Mouse (Mus musculus): ENCODE data around the gene Son. TPM values are rescaled to one million over a fixed set of nuclear protein-coding genes. Genes with fewer than 3 reads are reported as not detected.

Son gene
- polyA plus RNA-seq, 1 experiment from 2014 or later, result 110 TPM

GRCm38 (mm10) chr16:91689791-91690190, 42.5 kb downstream of the Son start:
- 0 out of 2 replicates have a peak overlapping the region, but pooled peaks have one; percentile 6 for H3K9ac ChIP-seq
- no peaks in the 10 kb centered on the region for H3K27me3 ChIP-seq
- no peak overlapping the region for H3K27ac ChIP-seq
- peak overlapping the region; percentile 83; the same call in 1 of the 2 replicates for H3K4me2 ChIP-seq
- no peak overlapping the region for H3K4me3 ChIP-seq
- H3K4me1 ChIP-seq, result peaks cover 18% of the 10 kb centered on the region; the same call in 1 of the 2 replicates
- H3K9me3 ChIP-seq, result no peaks in the 10 kb centered on the region
- no peak for ATAC-seq (ENCODE audit: borderline replicate concordance, extremely low read depth, low FRiP score, low TSS enrichment)
- H3K36me3 ChIP-seq, result peaks cover 9% of the 10 kb centered on the region; the same call in 1 of the 2 replicates
- WGBS, result 35% methylated on average over 7 of the region's 7 CpGs

- Histone ChIP-seq H3K27ac (no peak overlapping the region), H3K4me2 (no peak overlapping the region)
- 23% methylated on average over 14 of the region's 14 CpGs for WGBS
Observed at GRCm38 (mm10) chr16:91694455-91695084, 47.3 kb downstream of the Son start.

GRCm38 (mm10) chr16:91695108-91695755, 47.9 kb downstream of the Son start:
- no peak overlapping the region for H3K9ac ChIP-seq
- H3K27ac ChIP-seq, result no peak overlapping the region
- no peak overlapping the region for H3K4me3 ChIP-seq
- ATAC-seq (ENCODE audit: borderline replicate concordance, extremely low read depth, low FRiP score, low TSS enrichment), result no peak
- H3K27me3 ChIP-seq, result no peaks in the 10 kb centered on the region
- no peak overlapping the region for H3K4me2 ChIP-seq
- H3K4me1 ChIP-seq, result 0 out of 2 replicates have a peak, but pooled peaks cover 4% of the 10 kb centered on the region
- H3K36me3 ChIP-seq, result peaks cover 24% of the 10 kb centered on the region
- H3K9me3 ChIP-seq, result no peaks in the 10 kb centered on the region
- WGBS, result 54% methylated on average over 8 of the region's 8 CpGs

More at GRCm38 (mm10) chr16:91694455-91695084, 47.3 kb downstream of the Son start:
- H3K4me1 ChIP-seq, result peaks cover 7% of the 10 kb centered on the region; the same call in 1 of the 2 replicates
- no peaks in the 10 kb centered on the region for H3K27me3 ChIP-seq
- ATAC-seq (ENCODE audit: borderline replicate concordance, extremely low read depth, low FRiP score, low TSS enrichment), result peak; percentile 86
- no peaks in the 10 kb centered on the region for H3K9me3 ChIP-seq
- peaks cover 20% of the 10 kb centered on the region for H3K36me3 ChIP-seq
- H3K4me3 ChIP-seq, result no peak overlapping the region
- H3K9ac ChIP-seq, result no peak overlapping the region

GRCm38 (mm10) chr16:91698995-91699394, 51.7 kb downstream of the Son start:
- Histone ChIP-seq H3K4me1 (peaks cover 9% of the 10 kb centered on the region; the same call in 1 of the 2 replicates), H3K36me3 (peaks cover 26% of the 10 kb centered on the region), H3K9me3 (no peaks in the 10 kb centered on the region), H3K4me3 (no peak overlapping the region), H3K27me3 (no peaks in the 10 kb centered on the region), H3K27ac (no peak overlapping the region), H3K4me2 (no peak overlapping the region), H3K9ac (no peak overlapping the region)
- ATAC-seq (ENCODE audit: borderline replicate concordance, extremely low read depth, low FRiP score, low TSS enrichment), result no peak
- WGBS, result 96% methylated on average over 1 of the region's 1 CpGs

- H3K27me3 ChIP-seq, result no peaks in the 10 kb centered on the region
- H3K9me3 ChIP-seq, result no peaks in the 10 kb centered on the region
- H3K36me3 ChIP-seq, result peaks cover 35% of the 10 kb centered on the region
- 55% methylated on average over 13 of the region's 13 CpGs for WGBS
- H3K4me3 ChIP-seq, result no peak overlapping the region
- H3K4me2 ChIP-seq, result no peak overlapping the region
- peak overlapping the region; percentile 31; the same call in 1 of the 2 replicates for H3K27ac ChIP-seq
- peak; percentile 76; the same call in 1 of the 2 replicates for ATAC-seq (ENCODE audit: borderline replicate concordance, extremely low read depth, low FRiP score, low TSS enrichment)
- H3K9ac ChIP-seq, result no peak overlapping the region
- peaks cover 5% of the 10 kb centered on the region; the same call in 1 of the 2 replicates for H3K4me1 ChIP-seq
Observed at GRCm38 (mm10) chr16:91701908-91702307, 54.6 kb downstream of the Son start.

GRCm38 (mm10) chr16:91702771-91703188, 55.5 kb downstream of the Son start:
- Histone ChIP-seq H3K27me3 (no peaks in the 10 kb centered on the region), H3K9ac (no peak overlapping the region), H3K27ac (no peak overlapping the region), H3K4me3 (no peak overlapping the region), H3K9me3 (no peaks in the 10 kb centered on the region), H3K36me3 (peaks cover 37% of the 10 kb centered on the region), H3K4me1 (peaks cover 5% of the 10 kb centered on the region; the same call in 1 of the 2 replicates), H3K4me2 (no peak overlapping the region)
- 55% methylated on average over 3 of the region's 3 CpGs for WGBS
- ATAC-seq (ENCODE audit: borderline replicate concordance, extremely low read depth, low FRiP score, low TSS enrichment), result no peak

- H3K27ac ChIP-seq, result no peak overlapping the region
- peaks cover 5% of the 10 kb centered on the region; the same call in 1 of the 2 replicates for H3K4me1 ChIP-seq
- peaks cover 34% of the 10 kb centered on the region for H3K36me3 ChIP-seq
- H3K9me3 ChIP-seq, result no peaks in the 10 kb centered on the region
- no peak for ATAC-seq (ENCODE audit: borderline replicate concordance, extremely low read depth, low FRiP score, low TSS enrichment)
- WGBS, result 79% methylated on average over 14 of the region's 14 CpGs
- no peak overlapping the region for H3K4me2 ChIP-seq
- no peak overlapping the region for H3K4me3 ChIP-seq
- H3K9ac ChIP-seq, result no peak overlapping the region
- no peaks in the 10 kb centered on the region for H3K27me3 ChIP-seq
Observed at GRCm38 (mm10) chr16:91704603-91705340, 57.5 kb downstream of the Son start.

- no peak overlapping the region for H3K4me3 ChIP-seq
- H3K36me3 ChIP-seq, result peaks cover 38% of the 10 kb centered on the region; the same call in 1 of the 2 replicates
- no peak for ATAC-seq (ENCODE audit: borderline replicate concordance, extremely low read depth, low FRiP score, low TSS enrichment)
- H3K4me2 ChIP-seq, result no peak overlapping the region
- no peaks in the 10 kb centered on the region for H3K27me3 ChIP-seq
- no peaks in the 10 kb centered on the region for H3K9me3 ChIP-seq
- H3K27ac ChIP-seq, result no peak overlapping the region
- 67% methylated on average over 7 of the region's 7 CpGs for WGBS
- no peaks in the 10 kb centered on the region for H3K4me1 ChIP-seq
- no peak overlapping the region for H3K9ac ChIP-seq
Observed at GRCm38 (mm10) chr16:91710241-91710640, 62.9 kb downstream of the Son start.

GRCm38 (mm10) chr16:91716927-91717349, 69.6 kb downstream of the Son start:
- Histone ChIP-seq H3K9me3 (no peaks in the 10 kb centered on the region), H3K27ac (no peak overlapping the region), H3K9ac (no peak overlapping the region), H3K27me3 (no peaks in the 10 kb centered on the region), H3K4me1 (no peaks in the 10 kb centered on the region), H3K4me2 (no peak overlapping the region), H3K36me3 (0 out of 2 replicates have a peak, but pooled peaks cover 5% of the 10 kb centered on the region), H3K4me3 (no peak overlapping the region)
- ATAC-seq (ENCODE audit: borderline replicate concordance, extremely low read depth, low FRiP score, low TSS enrichment), result peak; percentile 82; the same call in 1 of the 2 replicates
- WGBS, result 65% methylated on average over 11 of the region's 11 CpGs

- no peaks in the 10 kb centered on the region for H3K9me3 ChIP-seq
- ATAC-seq (ENCODE audit: borderline replicate concordance, extremely low read depth, low FRiP score, low TSS enrichment), result no peak
- 0 out of 2 replicates have a peak, but pooled peaks cover 5% of the 10 kb centered on the region for H3K36me3 ChIP-seq
- no peaks in the 10 kb centered on the region for H3K4me1 ChIP-seq
- no peak overlapping the region for H3K4me3 ChIP-seq
- WGBS, result 65% methylated on average over 4 of the region's 4 CpGs
- H3K27ac ChIP-seq, result no peak overlapping the region
- no peak overlapping the region for H3K9ac ChIP-seq
- no peak overlapping the region for H3K4me2 ChIP-seq
- no peaks in the 10 kb centered on the region for H3K27me3 ChIP-seq
Observed at GRCm38 (mm10) chr16:91717399-91717798, 70.1 kb downstream of the Son start.

GRCm38 (mm10) chr16:91724247-91724646, 76.9 kb downstream of the Son start:
- Histone ChIP-seq H3K27ac (no peak overlapping the region), H3K9ac (no peak overlapping the region), H3K9me3 (no peaks in the 10 kb centered on the region), H3K4me1 (peaks cover 14% of the 10 kb centered on the region), H3K27me3 (no peaks in the 10 kb centered on the region), H3K4me2 (no peak overlapping the region), H3K4me3 (no peak overlapping the region), H3K36me3 (no peaks in the 10 kb centered on the region)
- 53% methylated on average over 3 of the region's 3 CpGs for WGBS
- no peak for ATAC-seq (ENCODE audit: borderline replicate concordance, extremely low read depth, low FRiP score, low TSS enrichment)
